Mouse (Mus musculus) cerebellum, postnatal 10 days (tissue): ENCODE measurements around the gene Noto.

ENCODE experiments used
- DNase-seq, 2 experiments: peaks; one replicate each; pipeline ENCODE4 v3.0.0; 2021; ENCODE audit warnings: mixed read lengths in 2 of 2

Noto gene

DNA sequence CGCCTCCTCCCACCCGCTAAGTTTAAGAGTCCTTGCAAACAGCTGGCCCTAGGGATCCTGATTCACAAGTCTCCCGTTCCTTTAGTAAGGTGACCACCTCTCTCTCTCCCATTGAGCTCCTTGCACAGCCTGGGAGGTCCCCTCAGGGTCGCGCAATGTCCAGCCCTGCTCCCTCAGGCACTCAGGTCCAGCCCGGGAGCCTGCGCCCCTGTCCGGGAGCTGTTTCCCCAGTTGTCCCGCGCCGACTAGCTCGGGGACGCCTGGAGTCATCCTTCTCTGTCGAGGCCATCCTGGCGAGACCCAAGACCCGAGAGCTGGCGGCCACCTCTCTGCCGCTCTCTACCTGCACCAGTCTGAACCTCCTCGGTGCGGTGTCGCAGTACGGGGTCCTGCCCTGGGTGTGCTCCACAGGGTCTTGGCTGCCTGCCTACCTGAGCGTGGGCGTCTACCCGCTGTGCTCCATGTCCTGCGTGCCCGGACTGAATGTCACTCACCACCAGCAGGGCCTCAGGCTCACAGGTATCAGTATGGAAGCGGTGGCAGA is at the start of gene Noto:
Noto (plus strand) TSS at position 51 of the 544 bp plus-strand sequence.
- DNase-seq = peak in 1 of 2 experiments; percentile 12

DNA sequence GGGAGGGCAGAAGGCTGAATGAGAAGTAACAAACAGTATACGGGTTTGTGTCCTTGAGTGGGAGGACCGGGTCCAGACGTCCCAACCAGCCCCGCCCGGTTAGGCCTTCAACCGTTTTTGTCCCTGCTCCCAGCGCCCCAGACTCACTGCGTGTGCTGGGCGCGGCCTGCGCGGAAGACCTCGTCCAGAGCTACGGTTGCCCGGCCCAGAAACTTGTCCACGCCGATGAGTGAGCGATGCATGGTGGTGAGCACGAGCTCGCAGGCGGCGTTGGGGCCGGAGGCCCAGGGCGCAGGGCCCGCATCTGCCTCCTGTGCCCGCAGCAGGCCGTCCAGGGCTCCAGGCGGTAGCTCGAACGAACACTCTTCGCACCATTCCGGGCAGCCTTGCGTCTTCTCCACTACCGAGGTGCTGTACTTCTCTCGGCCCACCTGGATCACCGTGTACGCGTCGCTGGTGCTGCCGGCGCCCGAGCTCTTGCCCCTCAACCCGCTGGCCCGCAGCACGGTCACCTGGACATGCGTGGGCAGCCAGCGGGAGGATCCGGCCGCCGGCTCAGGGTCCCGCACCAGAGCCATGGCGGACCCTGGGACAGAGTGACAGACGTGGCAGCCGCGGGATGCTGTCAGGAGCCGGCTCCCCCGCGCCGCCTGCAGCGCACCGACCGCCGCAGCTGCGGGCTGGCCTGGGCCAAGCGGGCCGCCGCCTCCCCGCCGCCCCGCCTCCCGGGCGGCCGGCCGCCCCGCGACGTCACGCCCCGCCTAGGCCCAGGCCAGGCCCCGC is 49.5 kb upstream of the Noto start, which contains the start of gene Rab11fip5:
Rab11fip5 (minus strand) TSS at position 684 of the 783 bp plus-strand sequence.
- DNase-seq = no peak

DNA sequence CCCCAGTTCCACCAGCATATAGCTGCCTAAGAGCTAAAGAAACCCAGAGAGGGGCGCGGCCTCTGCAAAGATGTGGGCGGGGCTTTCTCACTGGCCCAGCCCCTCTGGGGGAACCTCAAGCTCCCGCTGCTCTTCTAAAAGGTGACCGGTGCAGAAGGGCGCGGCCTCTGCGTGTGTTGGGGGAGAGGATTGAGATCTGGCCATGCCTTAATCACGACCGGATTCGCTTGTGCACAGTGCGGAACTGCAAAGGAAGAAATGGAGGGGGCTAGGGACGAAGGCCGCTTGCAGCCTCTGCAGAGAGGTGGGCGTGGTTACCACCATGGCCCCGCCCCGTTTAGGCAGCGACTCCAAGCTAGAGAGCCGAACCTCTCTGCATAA is 49.0 kb upstream of the Noto start:
- DNase-seq = peak; percentile 98 to 99

DNA sequence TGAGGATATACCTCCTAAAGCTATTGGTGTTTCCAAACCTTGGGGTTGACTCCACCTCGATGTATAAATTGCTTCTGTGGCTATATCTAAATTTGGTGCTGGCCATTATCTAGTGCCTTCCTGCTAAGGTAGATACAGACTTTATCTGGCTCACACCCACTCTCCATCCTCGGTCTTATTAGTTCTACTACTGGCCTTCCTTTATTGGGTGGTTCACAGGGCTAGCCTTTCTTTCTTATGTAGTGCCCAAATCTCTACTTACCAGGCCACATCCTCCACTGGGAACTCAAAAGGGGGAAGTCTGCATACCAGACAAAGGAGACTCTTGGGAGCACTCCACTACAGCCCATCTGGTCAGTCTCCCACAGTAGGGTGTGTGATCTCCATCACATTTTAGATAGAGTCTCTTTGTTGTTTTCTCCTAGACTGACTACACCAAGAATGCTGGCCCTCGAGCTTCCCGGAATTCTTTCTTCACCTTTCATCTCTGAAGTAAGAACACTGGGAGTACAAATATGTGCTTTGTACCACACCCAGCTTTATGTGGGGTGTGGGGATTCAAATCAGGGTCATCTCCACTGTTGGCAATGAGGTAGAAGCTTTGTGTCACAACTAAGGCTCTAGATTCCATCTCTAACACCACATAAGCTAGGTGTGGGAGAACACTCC is 46.5 kb upstream of the Noto start:
- no peak for DNase-seq

DNA sequence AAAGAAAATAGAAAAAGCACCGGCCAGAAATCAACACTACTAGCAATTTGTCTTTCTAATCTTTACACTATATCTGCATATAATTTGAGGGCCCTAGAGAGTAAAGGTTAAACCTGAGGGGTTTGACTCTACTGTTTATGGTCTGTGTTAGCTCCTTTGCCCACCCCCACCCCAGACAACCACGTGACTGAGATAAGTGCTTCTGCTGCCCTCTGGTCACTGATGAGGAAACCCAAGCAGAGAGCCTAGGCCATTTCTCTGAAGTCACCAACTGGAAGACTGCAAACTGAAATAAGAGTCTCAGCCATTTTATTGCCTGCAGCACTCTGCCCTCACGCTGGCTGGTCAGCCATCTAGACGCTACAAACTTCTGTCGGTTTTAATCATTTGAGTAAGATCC is 45.8 kb upstream of the Noto start:
- no peak for DNase-seq

DNA sequence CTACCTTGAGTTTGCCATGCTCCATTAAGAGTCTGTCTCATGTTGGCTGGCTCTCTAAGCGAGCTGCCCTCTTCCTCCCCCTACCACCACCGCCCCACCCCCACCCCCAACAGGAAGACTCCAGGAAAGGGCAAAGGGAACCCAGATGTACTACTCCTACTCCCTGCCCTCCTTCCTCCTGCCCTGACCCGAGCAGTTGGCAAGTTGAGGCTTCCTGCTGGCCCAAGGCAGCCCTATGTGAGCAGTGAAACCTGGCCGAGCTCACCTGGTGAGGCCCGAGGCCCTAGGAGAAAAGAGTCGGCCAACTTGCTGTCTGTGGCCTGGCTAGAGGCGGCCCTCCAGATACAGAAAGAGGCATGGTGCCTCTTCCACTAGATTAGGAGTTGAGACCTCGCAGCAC is 45.1 kb upstream of the Noto start:
- DNase-seq = no peak

DNA sequence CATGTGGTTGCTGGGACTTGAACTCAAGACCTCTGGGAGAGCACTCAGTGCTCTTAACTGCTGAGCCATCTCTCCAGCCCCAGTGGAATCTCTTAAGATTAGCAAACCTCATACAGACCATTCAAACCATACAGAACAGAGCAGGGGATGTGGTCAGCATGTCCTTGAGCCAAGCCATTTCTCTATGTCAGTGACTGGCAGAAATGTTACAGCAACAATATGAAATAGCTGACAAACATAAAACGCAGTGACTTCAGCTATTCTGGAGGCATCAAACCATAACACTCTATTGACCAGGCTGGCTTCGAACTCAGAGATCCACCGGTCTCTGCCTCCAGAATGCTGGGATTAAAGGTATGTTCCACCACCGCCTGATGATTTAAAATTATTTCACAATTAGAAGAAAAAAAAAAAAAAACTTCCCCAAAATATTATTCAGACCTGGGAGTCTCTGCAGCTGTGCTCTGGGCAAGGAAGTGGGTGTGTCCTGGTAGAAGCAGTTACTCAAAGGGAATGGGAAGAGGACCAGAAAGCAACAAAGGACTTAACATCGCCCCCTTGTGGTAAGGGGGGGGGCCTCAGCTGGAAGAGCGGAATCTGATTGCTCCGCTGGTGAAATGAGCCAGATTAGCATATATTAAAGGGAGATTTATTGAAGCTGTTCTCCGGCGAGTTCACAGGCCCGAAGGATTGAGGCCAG is 43.3 kb upstream of the Noto start:
- DNase-seq = peak; percentile 85 to 89

DNA sequence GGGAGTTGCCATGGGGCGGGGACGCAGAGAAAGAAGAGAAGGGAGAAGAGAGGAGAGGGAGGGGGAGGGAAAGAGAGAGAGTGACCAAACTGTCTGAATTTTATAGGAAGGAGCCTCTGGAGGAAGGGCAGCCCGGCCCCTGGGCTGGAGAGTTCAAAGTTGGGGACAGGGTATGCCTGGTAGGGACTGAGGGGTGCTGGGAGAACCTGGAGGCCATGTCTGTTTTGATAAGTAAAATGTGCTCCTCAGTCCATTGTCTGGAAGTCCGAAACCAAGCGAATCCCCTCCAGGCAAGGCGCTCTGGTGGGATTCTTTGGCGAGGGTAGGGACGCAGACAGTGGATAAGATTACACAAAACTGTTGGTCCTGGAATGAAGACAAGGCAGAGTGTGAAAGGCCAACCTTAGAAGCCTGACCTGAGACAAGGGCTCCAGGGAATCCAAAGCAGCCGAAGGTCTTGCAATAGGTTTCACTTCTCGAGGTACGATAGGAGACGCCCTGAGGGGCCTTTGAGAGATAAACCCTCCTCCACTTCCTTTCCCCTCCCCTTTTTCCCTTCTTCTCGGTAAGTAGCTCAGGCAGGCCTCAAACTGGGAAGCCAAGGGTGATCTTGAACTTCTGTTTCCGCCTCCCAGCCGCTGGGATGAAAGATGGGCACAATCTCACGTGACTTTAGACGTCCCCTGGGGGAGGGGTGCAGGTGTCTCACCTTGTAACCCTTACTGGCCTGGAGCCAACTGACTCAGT is 42.6 kb upstream of the Noto start:
- DNase-seq = peak in 1 of 2 experiments; percentile 24

DNA sequence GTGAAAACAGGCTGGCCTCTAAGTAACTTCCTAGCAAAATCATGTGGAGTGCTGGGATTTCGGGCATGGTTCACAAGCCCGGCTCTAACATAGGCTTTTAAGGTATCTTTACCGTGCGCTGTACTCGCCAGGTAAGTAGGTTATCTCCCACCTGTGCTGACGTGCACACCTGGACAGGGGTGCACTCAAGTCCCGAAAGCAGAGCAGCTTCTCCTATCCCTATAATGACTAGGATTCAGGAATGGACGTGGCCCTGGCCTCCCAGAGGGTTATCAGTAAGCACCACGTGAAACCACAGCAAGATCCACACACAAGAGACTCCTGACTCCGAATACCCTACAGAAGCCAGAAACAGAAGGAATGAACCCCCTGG is 42.1 kb upstream of the Noto start:
- no peak for DNase-seq

DNA sequence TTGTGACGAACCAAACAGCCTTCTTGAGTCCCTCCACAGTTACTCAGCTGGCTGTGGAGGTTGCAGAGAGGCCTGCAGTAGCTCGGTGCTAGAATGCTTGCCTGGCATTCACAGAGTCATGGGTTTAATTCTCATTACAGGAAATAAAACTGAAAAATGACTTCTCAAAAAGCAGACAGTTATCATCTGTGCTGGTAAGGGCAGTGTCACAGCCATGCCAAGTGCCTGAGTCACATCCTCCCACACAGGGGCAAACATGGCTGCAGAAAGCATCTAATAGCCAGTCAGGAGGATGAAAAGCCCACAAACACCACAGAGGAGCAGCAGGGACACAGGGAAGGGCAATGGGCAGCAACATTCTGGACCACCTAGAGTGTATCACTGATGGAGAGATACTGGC is 40.9 kb upstream of the Noto start:
- DNase-seq = no peak

DNA sequence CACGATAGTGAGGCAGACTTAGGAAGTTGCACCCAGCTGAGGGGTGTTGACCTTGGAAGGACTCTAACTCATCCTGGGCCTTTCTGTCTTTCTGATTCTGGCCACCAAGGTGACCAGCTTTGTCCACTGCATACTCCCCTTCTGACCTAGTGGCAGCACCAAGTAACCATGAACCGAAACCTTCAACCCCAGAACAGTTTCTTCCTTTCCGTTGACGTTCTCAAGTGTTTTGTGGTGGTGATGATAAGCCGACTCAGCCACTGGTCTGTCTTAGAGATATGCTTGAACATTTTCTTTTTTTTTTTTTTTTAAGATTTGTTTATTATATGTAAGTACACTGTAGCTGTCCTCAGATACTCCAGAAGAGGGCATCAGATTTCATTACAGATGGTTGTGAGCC is 35.1 kb upstream of the Noto start:
- DNase-seq = no peak

DNA sequence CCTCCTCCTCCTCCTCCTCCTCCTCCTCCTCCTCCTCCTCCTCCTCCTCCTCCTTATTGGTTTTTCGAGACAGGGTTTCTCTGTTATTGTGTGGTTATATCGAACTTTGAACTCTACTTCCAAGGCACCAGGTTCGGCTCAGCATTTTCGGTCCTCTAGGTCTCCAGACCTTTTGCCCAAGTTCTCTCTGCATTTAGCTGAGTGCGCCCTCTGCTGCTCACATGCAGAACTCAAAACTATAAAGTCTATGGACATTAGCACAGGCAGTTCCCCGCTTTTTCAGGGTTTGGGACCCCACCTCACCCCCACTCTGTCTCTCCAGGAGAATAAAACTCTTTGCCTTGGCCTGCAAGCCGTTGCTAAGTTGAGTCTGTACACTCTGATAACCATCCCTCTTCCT is 31.9 kb upstream of the Noto start:
- peak; percentile 87 to 89 for DNase-seq

DNA sequence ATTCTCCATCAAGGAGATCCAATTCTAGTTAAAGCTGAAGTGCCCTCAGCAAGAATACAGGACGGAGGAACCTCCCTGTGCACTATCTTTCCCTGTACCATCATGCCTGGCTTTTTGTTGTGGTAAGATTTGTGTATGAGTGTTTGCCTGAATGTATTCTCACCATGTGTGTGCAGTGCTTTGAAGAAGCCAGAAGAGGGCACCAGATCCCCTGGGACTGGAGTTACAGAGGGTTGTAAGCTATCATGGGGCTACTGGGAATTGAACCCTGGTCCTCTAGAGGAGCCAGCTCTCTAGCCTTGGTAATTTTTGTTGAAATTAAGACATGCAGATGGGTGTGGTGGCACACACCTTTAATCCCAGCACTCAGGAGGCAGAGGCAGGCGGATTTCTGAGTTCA is 28.3 kb upstream of the Noto start:
- DNase-seq = no peak

DNA sequence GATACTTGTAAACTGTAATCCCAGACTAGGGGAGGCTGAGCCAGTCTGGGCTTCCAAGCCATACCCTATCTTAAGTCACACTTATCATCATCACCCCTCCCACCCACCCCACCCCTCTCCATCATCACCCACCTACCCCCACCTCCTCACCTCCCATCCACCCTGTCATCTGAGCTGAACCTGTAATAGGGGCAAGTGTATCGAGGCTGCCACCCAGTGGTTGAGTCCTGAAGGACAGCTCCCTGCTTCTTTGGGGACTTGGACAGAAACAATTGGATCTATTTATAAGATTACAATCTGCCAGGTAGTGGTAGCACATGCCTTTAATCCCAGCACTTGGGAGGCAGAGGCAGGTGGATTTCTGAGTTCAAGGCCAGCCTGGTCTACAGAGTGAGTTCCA is 26.5 kb upstream of the Noto start:
- peak; percentile 45 to 53 for DNase-seq

DNA sequence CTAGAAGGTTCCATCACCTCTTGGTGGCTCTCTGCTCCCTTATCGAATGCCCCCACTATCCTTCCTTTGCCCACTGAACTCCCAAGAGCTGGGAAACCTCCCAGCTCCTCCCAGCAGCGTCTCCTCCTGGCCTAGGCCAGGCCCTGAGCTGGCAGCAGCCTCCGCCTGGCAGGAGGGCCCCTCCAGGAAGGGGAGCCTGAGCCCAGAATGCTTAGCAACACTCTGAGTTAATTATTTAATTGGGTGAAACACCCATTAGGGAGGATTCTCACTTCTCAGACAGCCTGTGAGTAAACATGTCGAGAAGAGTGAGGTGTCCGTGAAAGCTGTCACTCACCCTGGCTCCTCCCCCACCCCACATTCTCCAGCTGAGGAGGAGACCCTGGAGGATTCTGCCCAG is 24.0 kb upstream of the Noto start:
- peak; percentile 23 to 45 for DNase-seq

DNA sequence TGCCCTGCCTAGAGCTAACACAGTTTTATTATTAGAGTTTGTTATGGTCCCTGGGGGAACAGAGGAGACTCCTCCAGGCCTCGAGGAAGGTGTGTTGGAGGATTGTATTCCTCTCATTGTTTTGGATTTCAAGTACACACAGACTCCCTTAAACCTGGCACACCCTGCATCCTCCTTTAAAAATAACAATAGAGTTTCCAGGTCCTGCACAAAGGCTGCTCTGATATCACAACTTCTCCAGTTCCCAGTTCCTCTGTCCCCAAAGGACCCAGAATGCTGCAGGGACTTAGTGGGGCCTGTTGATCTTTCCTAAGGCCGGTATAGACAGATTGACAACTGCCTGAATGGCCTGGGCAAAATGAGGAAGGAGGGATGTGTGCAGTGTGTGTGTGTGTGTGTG is 21.1 kb upstream of the Noto start:
- no peak for DNase-seq

DNA sequence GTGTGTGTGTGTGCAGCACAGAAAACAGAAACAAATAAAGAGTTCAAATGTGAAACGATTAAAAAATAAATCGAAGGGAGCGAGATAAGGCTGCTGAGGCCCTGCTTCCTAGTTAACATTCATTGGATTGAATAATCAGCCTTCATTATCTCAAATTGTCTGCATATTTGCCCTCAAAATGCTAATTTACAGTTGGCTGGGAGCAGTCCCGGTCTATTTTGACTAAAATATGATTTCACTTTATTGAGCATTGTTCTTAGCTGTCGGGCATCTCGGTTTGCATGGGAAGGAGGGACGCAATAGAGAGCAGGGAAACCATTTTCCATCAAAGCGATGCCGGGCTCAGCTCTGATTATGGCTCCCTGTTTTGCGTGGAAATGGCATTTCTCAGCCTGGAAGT is 20.6 kb upstream of the Noto start:
- DNase-seq = no peak

DNA sequence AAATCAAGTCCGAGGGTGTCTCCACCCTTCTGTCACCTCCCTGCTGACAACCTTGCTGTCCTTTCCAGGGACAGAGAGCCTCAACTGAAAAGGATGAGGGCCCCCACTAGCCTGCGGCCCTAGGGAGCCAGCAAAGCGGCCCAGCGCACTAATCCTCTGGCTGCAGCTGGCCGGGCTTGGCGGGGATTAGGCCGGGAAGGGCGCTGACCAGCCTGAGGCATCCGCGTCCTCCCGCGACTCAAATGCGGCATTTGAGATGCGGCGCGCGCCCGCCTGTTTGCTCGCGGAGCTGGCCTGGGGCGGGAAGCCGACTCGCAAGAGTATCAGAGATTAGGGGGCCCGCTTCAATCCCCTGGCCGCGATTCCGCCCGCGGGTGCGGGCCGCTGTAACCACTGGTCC is 14.7 kb upstream of the Noto start:
- peak; percentile 34 to 36 for DNase-seq

DNA sequence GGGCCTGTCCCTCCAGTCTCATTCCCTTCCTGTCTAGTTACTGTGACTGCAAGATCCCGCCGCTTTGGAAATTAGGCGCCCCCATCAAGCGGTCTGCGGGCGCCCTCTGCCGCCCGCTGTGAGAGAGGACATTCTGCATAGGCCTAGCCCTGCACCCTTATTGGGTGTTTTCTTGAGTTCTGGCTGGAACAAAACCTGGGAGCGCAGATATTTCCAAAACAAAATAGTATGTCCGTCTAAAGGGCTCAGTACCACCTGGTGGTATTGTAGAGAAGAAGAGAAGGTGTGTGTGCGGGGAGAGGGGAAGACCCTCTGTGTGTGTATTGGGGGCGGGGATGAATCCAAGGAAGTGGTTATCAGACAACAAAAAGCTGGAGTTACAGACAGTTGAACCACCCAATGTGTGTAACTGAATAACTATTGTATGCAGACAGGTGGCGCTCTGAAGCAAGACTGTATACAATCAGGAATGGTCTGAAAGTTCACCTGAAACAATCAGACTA is 12.9 kb upstream of the Noto start:
- peak; percentile 75 to 77 for DNase-seq

DNA sequence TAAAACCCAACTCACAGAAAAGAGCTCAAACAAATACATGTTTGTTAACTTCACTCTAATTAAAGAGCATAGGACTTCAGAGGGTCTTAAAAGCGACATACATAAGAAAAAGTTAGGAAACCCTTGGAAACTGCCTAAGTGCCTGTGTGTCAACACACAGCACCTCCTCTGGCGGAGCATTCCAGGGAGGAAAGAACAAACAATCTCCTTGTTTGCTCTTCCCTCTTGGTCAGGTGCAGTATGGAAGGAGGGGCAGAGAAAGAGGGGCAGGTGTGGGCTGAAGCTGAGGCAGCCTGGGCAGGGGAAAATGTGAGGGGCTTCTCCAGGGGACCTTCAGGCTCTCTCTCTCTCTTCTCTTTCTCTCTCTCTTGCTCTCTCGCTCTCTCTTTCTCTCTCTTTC is 7.9 kb upstream of the Noto start:
- DNase-seq = no peak

DNA sequence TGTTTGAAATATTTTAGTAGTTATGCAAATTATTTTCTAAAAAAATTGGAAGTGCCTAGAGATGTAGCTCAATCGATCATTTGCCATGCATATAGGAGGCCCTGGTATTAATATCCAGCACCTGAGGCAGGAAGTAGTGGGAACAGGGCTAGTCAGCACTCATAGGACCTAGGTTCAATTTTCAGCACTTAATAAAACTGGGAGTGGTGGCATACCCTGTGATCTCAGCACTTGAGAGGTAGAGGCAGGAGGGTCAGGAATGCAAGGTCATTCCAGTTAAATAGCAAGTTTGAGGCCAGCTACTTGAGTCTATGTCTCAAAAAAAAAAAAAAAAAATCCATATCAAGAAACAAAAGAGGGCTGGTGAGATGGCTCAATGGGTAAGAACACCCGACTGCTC is 4.5 kb upstream of the Noto start:
- no peak for DNase-seq

DNA sequence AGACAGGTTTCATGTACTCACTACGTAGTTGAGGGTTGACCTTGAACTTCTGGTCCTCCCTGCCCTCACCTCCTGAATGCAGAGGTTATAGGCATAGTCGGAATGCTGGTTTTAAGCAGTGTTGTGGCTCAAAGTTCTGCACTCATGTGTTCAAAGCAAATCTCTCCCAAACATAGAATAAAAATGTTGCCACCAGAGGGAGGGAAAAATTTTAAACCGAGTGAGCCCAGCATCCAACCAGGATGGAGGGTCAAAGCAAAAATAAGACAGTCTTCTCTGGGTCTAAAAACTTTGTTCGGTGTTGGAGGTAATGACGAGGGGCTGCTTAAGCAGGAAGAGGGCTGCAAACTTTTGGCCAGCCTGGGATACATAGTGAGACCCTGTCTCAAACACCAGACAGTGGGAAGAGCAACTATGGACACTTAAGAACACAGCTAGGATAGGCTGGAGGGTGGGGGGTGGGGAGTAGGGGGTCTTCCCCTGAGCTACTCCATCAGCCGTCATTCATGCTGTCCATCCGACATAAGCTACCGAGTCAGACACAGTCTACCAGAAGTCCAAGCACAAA is 7.7 kb downstream of the Noto start:
- no peak for DNase-seq
